Mouse (Mus musculus): ENCODE measurements around the gene Gm49368. TPM values are rescaled to one million over a fixed set of nuclear protein-coding genes. Genes with fewer than 3 reads are reported as not detected.
"Not testable (repeated sequence)": the region's sequence is repeated elsewhere in the genome, so short reads cannot be mapped to it uniquely, and the experiment has no call there.

Gm49368 gene
- polyA plus RNA-seq, 1 experiment from 2014 or later, result not detected

DNA sequence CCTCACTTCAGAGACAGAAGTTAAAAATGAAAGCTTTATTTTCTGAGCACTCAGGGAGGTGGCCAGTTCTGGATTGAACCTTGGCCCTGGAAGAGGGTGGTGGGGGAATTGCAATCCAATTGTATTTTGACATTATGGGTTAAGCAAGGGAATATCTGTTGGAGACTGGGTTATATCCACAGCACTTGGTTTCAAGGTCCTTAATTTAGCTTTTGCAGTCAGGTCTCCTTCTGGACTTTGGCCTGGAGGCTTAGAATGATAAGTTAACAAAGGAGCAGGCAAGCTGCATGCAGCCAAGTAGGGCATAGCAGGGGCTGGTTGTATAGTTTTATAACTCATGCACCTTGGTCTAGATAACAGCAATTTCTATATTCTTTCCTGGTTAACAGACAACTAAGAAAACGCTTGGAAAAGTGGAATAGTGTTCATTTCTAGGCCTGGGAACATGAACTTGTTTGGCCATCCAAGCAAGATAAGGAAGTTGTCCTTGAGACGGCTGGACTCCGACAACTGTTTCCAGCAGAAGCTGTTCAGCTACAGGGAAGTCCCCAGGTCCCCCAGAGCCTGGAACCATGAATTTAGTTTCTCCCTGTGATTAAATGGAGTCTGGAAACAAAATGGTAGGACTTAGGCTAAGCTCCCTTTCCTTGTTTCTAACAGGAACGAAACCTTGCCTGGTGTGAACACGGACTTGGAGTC, 30.0 kb upstream of the Gm49368 start:
- Histone ChIP-seq H3K4me2 (replicated peaks) (no peak overlapping the region), H3K36me3 (no peaks in the 10 kb centered on the region), H3K4me1 (no peaks in the 10 kb centered on the region), H3K4me3 (no peak overlapping the region), H3K9me3 (no peaks in the 10 kb centered on the region), H3K9ac (no peak overlapping the region), H3K27me3 (no peaks in the 10 kb centered on the region), H3K27ac (no peak overlapping the region)
- no peak for ATAC-seq (ENCODE audit: insufficient number of reproducible peaks, insufficient read depth, low FRiP score, low TSS enrichment)
- WGBS, result 89% methylated on average over 5 of the region's 5 CpGs

DNA sequence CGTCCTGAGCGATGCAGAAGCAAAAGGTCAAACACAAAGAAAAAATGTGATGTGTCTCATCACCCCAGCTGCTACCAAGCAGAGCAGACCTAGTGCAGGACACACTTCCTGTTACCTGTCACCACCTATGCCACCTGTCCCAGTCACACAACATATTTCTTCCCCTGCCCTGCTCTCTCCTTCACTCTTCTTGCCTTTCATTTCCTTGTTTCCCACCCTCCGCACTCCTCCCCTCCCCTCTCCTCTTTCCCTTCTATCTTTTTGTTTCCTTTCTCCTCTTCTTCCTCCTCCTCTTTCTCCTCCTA, 29.5 kb upstream of the Gm49368 start:
- WGBS, result 95% methylated on average over 3 of the region's 3 CpGs
- Histone ChIP-seq H3K4me3 (no peak overlapping the region), H3K4me2 (replicated peaks) (no peak overlapping the region), H3K4me1 (no peaks in the 10 kb centered on the region), H3K36me3 (no peaks in the 10 kb centered on the region), H3K9me3 (no peaks in the 10 kb centered on the region), H3K9ac (no peak overlapping the region), H3K27ac (no peak overlapping the region), H3K27me3 (no peaks in the 10 kb centered on the region)
- no peak for ATAC-seq (ENCODE audit: insufficient number of reproducible peaks, insufficient read depth, low FRiP score, low TSS enrichment)

DNA sequence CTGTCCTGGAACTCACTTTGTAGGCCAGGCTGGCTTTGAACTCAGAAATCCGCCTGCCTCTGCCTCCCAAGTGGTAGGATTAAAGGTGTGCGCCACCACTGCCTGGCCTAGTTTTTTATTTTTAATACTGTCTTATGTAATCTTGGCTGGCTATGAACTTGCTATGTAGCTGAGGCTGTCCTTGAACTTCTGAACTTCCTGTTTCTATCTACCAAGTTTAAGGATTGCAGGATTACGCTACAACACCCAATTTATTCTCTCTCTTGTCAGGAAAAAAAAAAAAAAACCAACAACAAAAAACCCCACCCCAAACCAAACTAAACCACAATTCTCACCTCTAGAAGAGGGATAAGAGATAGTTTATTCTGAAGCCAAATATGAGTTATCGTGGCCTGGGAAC, 28.9 kb upstream of the Gm49368 start:
- no peak overlapping the region for H3K4me3 ChIP-seq
- no peak overlapping the region for H3K4me2 ChIP-seq (replicated peaks)
- no peaks in the 10 kb centered on the region for H3K27me3 ChIP-seq
- H3K9me3 ChIP-seq, result no peaks in the 10 kb centered on the region
- no peak overlapping the region for H3K9ac ChIP-seq
- WGBS, result 80% methylated on average over 4 of the region's 4 CpGs
- ATAC-seq (ENCODE audit: insufficient number of reproducible peaks, insufficient read depth, low FRiP score, low TSS enrichment), result no peak
- no peak overlapping the region for H3K27ac ChIP-seq
- no peaks in the 10 kb centered on the region for H3K4me1 ChIP-seq
- no peaks in the 10 kb centered on the region for H3K36me3 ChIP-seq

DNA sequence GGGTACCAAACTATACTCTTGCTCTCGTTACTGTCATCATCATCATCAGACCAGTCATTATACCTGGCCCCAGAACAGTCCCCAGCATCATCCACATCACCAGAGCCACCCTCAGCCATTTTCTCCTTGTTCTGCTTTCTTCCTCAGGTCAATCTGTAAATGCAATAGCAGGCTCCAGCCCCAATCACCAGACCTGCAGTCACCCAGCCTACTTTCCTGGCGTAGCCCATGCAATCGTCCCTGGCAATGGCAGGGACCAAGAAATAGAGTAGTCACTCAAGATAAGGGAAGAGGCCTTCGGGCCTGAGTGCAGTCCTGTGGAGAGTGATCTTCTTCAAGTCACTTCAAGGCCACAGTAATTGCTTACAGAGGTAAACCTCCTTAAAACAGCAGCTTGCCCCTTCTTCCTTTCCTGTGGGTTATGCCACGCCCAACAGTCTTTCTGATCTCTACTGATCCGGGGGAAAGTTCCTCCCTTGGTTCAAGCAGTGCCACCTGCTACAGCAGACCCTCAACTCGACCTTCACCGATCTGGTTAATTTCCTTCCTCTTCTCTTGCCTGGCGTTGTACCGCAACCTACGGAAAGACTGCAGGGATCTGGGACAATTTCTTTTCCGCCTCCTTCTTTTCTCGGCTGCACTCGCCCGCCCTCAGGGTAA, 20.2 kb upstream of the Gm49368 start:
- H3K9me3 ChIP-seq; H3K27me3 ChIP-seq; ATAC-seq (ENCODE audit: insufficient number of reproducible peaks, insufficient read depth, low FRiP score, low TSS enrichment); H3K4me3 ChIP-seq; H3K4me1 ChIP-seq; H3K4me2 ChIP-seq (replicated peaks); H3K36me3 ChIP-seq; H3K27ac ChIP-seq; H3K9ac ChIP-seq: not testable (repeated sequence)
- 77% methylated on average over 15 of the region's 15 CpGs for WGBS

DNA sequence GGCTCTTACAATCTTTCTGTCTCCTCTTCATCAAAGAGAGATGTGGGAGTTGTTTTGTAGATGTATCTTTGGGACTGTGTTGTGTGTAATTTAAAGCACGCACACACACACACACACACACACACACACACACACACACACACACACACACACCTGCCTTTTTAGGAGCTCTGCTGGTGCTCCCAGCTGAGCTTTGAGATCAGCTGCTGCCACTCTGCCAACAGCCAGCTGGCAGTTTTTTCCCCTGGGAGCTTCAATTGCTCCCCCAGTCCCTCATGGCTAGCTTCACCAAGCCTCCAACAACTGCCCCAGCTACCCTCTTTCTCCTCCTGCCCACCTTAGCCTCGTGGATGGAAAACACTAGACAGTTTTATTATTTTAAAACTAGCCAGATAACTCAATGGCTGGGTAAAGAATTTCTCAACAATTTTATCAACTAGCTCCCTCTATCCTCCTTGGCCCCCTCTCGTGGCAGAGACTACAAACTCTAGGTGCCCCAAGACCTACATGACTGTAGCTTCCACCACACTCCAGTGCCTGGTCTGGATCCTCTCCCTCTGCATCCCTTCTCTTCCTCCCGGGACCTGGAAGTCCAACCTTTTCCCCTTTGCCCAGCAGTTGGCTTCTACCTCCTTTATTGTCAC, 18.2 kb upstream of the Gm49368 start:
- ATAC-seq (ENCODE audit: insufficient number of reproducible peaks, insufficient read depth, low FRiP score, low TSS enrichment), result no peak
- H3K27ac ChIP-seq, result no peak overlapping the region
- H3K9me3 ChIP-seq, result no peaks in the 10 kb centered on the region
- no peak overlapping the region for H3K4me3 ChIP-seq
- no peaks in the 10 kb centered on the region for H3K36me3 ChIP-seq
- no peak overlapping the region for H3K9ac ChIP-seq
- H3K4me2 ChIP-seq (replicated peaks), result no peak overlapping the region
- H3K4me1 ChIP-seq, result no peaks in the 10 kb centered on the region
- H3K27me3 ChIP-seq, result no peaks in the 10 kb centered on the region
- WGBS, result 70% methylated on average over 4 of the region's 4 CpGs

DNA sequence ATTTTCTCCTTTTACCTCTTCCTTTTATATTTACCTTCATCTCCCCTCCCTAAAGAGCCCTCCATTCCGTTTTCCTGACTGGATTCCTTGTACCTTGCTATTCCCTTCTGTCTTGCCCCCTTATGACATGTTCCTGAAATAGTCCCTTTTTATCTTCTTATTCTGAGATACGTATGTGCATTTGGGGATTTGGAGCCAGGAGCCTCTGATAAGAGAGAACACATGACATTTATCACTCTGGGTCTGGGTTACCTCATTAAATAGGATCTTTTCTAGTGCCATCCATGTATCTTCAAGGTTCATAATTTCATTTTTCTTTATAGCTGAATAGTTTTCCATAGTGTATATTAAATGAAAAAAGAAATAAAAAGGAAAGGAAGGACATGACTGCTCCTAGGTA, 16.8 kb upstream of the Gm49368 start:
- no peaks in the 10 kb centered on the region for H3K9me3 ChIP-seq

DNA sequence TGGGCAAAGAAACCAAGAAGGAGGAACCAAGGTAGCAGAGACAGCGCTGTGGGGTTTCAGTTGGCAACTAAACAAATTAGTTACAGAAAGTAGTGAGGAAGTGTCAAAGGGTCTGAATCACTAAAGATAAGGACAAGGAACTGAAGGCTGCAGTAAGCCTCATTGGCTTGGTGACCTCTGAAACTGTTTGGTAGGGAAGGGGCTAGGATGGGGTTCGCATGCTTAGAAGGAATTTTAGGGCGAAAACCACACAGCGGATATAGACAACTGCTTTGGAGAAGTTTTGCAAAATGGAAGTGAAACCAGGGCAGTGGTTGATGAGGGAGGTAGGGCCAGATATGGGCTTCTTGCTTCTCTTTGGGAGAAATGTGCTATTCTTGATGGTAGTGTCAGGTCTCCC, 13.7 kb upstream of the Gm49368 start:
- H3K27ac ChIP-seq, result no peak overlapping the region
- no peaks in the 10 kb centered on the region for H3K4me1 ChIP-seq
- H3K9ac ChIP-seq, result no peak overlapping the region
- H3K4me2 ChIP-seq (replicated peaks), result no peak overlapping the region
- 94% methylated on average over 4 of the region's 4 CpGs for WGBS
- no peaks in the 10 kb centered on the region for H3K36me3 ChIP-seq
- H3K4me3 ChIP-seq, result no peak overlapping the region
- no peaks in the 10 kb centered on the region for H3K9me3 ChIP-seq
- H3K27me3 ChIP-seq, result no peaks in the 10 kb centered on the region
- ATAC-seq (ENCODE audit: insufficient number of reproducible peaks, insufficient read depth, low FRiP score, low TSS enrichment), result no peak

More for the DNA sequence above, 16.8 kb upstream of the Gm49368 start:
- Histone ChIP-seq H3K4me3 (no peak overlapping the region), H3K27me3 (no peaks in the 10 kb centered on the region), H3K9ac (no peak overlapping the region), H3K4me2 (replicated peaks) (no peak overlapping the region), H3K4me1 (no peaks in the 10 kb centered on the region), H3K36me3 (no peaks in the 10 kb centered on the region), H3K27ac (no peak overlapping the region)
- no peak for ATAC-seq (ENCODE audit: insufficient number of reproducible peaks, insufficient read depth, low FRiP score, low TSS enrichment)
- 77% methylated on average over 2 of the region's 2 CpGs for WGBS

DNA sequence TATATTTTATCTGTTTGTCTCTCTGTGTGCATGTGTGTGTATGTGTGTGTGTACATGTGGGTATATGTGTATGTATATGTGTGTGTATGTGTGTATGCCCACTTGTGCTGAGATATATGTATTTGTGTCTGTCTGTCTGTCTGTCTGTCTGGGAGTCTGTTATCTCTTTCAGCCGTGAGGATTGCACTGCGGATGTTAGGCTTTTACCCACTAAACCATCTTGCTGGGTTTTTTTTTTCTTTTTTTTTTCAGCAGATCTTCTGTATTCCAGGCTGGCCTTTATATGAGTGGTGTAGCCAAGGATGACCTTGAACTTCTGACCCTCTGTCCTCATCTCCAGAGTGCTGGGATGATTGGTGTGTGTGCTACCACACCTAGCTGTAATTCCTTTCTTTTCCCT, 13.2 kb upstream of the Gm49368 start:
- Histone ChIP-seq H3K27ac (no peak overlapping the region), H3K9me3 (no peaks in the 10 kb centered on the region), H3K27me3 (no peaks in the 10 kb centered on the region), H3K4me1 (no peaks in the 10 kb centered on the region), H3K4me3 (no peak overlapping the region), H3K9ac (no peak overlapping the region), H3K4me2 (replicated peaks) (no peak overlapping the region), H3K36me3 (no peaks in the 10 kb centered on the region)
- no peak for ATAC-seq (ENCODE audit: insufficient number of reproducible peaks, insufficient read depth, low FRiP score, low TSS enrichment)
- WGBS, result 81% methylated on average over 2 of the region's 2 CpGs

DNA sequence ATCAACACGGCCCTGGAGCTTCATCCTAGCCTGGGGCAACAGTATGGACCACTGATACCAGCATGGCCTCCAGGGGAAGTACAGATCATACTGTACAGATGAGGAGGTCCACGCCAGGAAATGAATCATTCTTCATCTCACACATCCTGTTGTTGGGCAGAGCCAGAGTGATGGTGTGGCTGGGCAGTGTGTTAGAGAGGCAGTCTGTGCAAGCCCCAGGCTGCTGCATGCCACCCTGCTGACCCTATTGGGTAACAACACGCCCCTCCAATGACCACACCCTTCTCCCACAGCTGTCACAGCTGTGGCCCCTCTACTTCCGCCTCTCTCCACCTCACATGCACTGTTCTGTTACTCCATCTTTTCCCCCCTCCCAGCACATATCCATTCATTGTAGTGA, 11.7 kb upstream of the Gm49368 start:
- 61% methylated on average over 4 of the region's 4 CpGs for WGBS
- no peak overlapping the region for H3K4me2 ChIP-seq (replicated peaks)
- ATAC-seq (ENCODE audit: insufficient number of reproducible peaks, insufficient read depth, low FRiP score, low TSS enrichment), result no peak
- no peaks in the 10 kb centered on the region for H3K9me3 ChIP-seq
- H3K4me1 ChIP-seq, result no peaks in the 10 kb centered on the region
- no peak overlapping the region for H3K27ac ChIP-seq
- no peak overlapping the region for H3K9ac ChIP-seq
- no peaks in the 10 kb centered on the region for H3K36me3 ChIP-seq
- no peak overlapping the region for H3K4me3 ChIP-seq
- no peaks in the 10 kb centered on the region for H3K27me3 ChIP-seq

DNA sequence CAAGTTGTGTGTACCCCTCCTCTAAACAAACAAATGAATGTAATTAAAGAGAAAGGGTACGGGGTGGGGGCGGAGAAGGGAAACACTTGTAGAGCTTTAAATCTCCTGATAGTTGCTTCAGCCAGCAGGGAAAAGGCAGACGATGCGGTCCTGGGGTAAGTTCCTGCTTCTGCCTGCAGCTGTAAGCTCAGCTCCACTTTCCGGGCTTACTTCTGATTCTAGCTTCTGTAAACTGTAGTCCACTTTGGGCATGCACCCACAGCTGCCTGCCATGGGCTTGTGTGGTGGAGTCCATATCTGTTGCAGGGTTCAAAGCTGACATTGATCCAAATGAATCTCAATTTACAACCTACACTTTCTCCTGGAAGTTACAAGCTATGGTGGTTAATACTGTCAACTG, 9.4 kb upstream of the Gm49368 start:
- Histone ChIP-seq H3K4me2 (replicated peaks) (no peak overlapping the region), H3K9ac (no peak overlapping the region), H3K4me1 (no peaks in the 10 kb centered on the region), H3K27ac (no peak overlapping the region), H3K4me3 (no peak overlapping the region), H3K27me3 (no peaks in the 10 kb centered on the region), H3K36me3 (no peaks in the 10 kb centered on the region), H3K9me3 (no peaks in the 10 kb centered on the region)
- ATAC-seq (ENCODE audit: insufficient number of reproducible peaks, insufficient read depth, low FRiP score, low TSS enrichment), result no peak
- WGBS, result 84% methylated on average over 5 of the region's 5 CpGs

DNA sequence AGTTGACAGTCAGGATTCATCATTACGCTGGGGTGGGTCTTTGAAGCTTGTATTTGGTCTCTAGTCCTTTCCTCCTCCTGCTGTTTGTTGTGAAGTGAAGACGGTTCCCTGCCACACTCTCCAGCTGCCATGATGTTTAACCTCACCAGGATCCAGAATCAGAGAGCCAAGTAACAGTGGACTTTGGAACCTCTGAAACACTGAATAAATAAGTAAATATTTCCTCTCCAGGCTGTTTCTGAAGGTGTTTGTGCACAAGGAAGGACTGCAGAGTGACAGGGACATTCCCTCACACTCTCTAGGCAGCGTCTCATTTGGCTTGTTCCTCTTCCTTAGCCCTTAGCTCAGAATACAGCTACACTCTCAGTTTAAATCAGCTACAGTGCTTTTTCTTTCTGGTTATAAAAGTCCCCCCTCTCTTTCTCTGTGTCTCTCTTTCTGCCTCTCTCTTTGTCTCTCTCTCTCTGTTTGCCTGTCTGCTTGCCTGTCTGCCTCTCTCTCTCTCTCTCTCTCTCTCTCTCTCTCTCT, 5.5 kb upstream of the Gm49368 start:
- no peaks in the 10 kb centered on the region for H3K27me3 ChIP-seq
- H3K4me2 ChIP-seq (replicated peaks), result no peak overlapping the region
- ATAC-seq (ENCODE audit: insufficient number of reproducible peaks, insufficient read depth, low FRiP score, low TSS enrichment), result no peak
- 78% methylated on average over 3 of the region's 3 CpGs for WGBS
- H3K4me3 ChIP-seq, result no peak overlapping the region
- H3K27ac ChIP-seq, result no peak overlapping the region
- no peaks in the 10 kb centered on the region for H3K9me3 ChIP-seq
- H3K4me1 ChIP-seq, result no peaks in the 10 kb centered on the region
- H3K36me3 ChIP-seq, result no peaks in the 10 kb centered on the region
- no peak overlapping the region for H3K9ac ChIP-seq

DNA sequence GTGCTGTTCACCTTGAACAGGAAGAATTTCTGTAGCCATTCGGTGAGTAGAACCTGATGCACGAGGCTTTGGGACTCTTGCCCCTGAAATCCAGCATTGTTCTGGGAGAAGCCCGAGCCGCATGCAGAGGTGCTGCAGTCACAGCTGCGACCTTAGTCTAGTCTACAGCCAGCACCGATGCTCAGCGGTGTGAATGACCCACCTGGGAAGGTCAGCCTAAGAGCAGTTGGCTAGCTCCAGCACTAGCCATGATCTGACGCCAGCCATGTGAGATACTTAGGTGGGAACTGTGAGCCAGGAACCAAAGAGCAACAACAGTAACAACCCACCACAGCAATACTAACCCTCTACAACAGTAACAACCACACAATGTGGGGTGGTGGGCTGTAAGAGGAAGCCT, 4.6 kb upstream of the Gm49368 start:
- no peak for ATAC-seq (ENCODE audit: insufficient number of reproducible peaks, insufficient read depth, low FRiP score, low TSS enrichment)
- no peaks in the 10 kb centered on the region for H3K9me3 ChIP-seq
- no peak overlapping the region for H3K4me2 ChIP-seq (replicated peaks)
- 80% methylated on average over 8 of the region's 8 CpGs for WGBS
- no peaks in the 10 kb centered on the region for H3K36me3 ChIP-seq
- no peaks in the 10 kb centered on the region for H3K4me1 ChIP-seq
- H3K27ac ChIP-seq, result no peak overlapping the region
- H3K9ac ChIP-seq, result no peak overlapping the region
- no peak overlapping the region for H3K4me3 ChIP-seq
- no peaks in the 10 kb centered on the region for H3K27me3 ChIP-seq

Measured in embryonic facial prominence, embryonic 12.5 days (tissue).